Mouse (Mus musculus): ENCODE data around the gene Tmem151a. TPM values are rescaled to one million over a fixed set of nuclear protein-coding genes. Genes with fewer than 3 reads are reported as not detected.

The Tmem151a gene
- polyA plus RNA-seq, 1 experiment from 2014 or later = 5.6 TPM

GRCm38 (mm10) chr19:5050047-5050905 lies 35.1 kb downstream of the Tmem151a start, which contains the start of gene Rin1:
Rin1 (plus strand) TSS chr19:5050481.
- peak; percentile 79 for ATAC-seq
- H3K4me3 ChIP-seq (replicated peaks) = peak within 1 kb of the TSS; percentile 37
- 18% methylated on average over 14 of the region's 14 CpGs for WGBS
- H3K36me3 ChIP-seq = peaks cover 20% of the 10 kb centered on the region; the same call in 1 of the 2 replicates
- H3K27me3 ChIP-seq (replicated peaks) = peaks cover 19% of the 10 kb centered on the region; the same call in 1 of the 2 replicates
- peaks cover 13% of the 10 kb centered on the region for H3K4me1 ChIP-seq (replicated peaks)
- H3K9me3 ChIP-seq = no peaks in the 10 kb centered on the region
- H3K9ac ChIP-seq = peak within 1 kb of the TSS; percentile 26; the same call in 1 of the 2 replicates
- H3K4me2 ChIP-seq (replicated peaks) = peak within 1 kb of the TSS; percentile 62
- peak within 1 kb of the TSS; percentile 49 for H3K27ac ChIP-seq

GRCm38 (mm10) chr19:5049325-5049724 lies 36.0 kb downstream of the Tmem151a start:
- Histone ChIP-seq H3K4me2 (replicated peaks) (no peak overlapping the region), H3K27ac (no peak overlapping the region), H3K9ac (no peak overlapping the region), H3K36me3 (peaks cover 20% of the 10 kb centered on the region; the same call in 1 of the 2 replicates), H3K4me1 (replicated peaks) (peaks cover 13% of the 10 kb centered on the region), H3K4me3 (replicated peaks) (no peak overlapping the region), H3K9me3 (no peaks in the 10 kb centered on the region), H3K27me3 (replicated peaks) (peaks cover 14% of the 10 kb centered on the region; the same call in 1 of the 2 replicates)
- ATAC-seq = no peak
- WGBS = 80% methylated on average over 6 of the region's 6 CpGs

- 86% methylated on average over 14 of the region's 14 CpGs for WGBS
- ATAC-seq = no peak; the same call in 1 of the 2 replicates
Observed at GRCm38 (mm10) chr19:5048138-5049056, 36.9 kb downstream of the Tmem151a start.

GRCm38 (mm10) chr19:5045531-5045930 lies 39.8 kb downstream of the Tmem151a start:
- no peak overlapping the region for H3K9ac ChIP-seq
- H3K27ac ChIP-seq = no peak overlapping the region
- H3K4me2 ChIP-seq (replicated peaks) = no peak overlapping the region
- ATAC-seq = no peak
- H3K4me3 ChIP-seq (replicated peaks) = no peak overlapping the region
- H3K9me3 ChIP-seq = no peaks in the 10 kb centered on the region
- peaks cover 8% of the 10 kb centered on the region for H3K4me1 ChIP-seq (replicated peaks)
- peaks cover 20% of the 10 kb centered on the region; the same call in 1 of the 2 replicates for H3K36me3 ChIP-seq
- WGBS = 79% methylated on average over 4 of the region's 4 CpGs
- H3K27me3 ChIP-seq (replicated peaks) = no peaks in the 10 kb centered on the region

More at GRCm38 (mm10) chr19:5048138-5049056, 36.9 kb downstream of the Tmem151a start:
- Histone ChIP-seq H3K9ac (no peak overlapping the region), H3K4me1 (replicated peaks) (peaks cover 13% of the 10 kb centered on the region), H3K27me3 (replicated peaks) (peaks cover 11% of the 10 kb centered on the region; the same call in 1 of the 2 replicates), H3K4me3 (replicated peaks) (no peak overlapping the region), H3K4me2 (replicated peaks) (no peak overlapping the region), H3K36me3 (peaks cover 20% of the 10 kb centered on the region; the same call in 1 of the 2 replicates), H3K27ac (no peak overlapping the region), H3K9me3 (no peaks in the 10 kb centered on the region)

- ATAC-seq = no peak
Observed at GRCm38 (mm10) chr19:5041588-5041987, 43.7 kb downstream of the Tmem151a start.

GRCm38 (mm10) chr19:5040862-5041523 lies 44.3 kb downstream of the Tmem151a start, which contains the start of gene Brms1:
Brms1 (plus strand) TSS chr19:5041354.
- Histone ChIP-seq H3K4me2 (replicated peaks) (peak within 1 kb of the TSS; percentile 94), H3K9ac (peak within 1 kb of the TSS; percentile 91), H3K27me3 (replicated peaks) (no peaks in the 10 kb centered on the region), H3K27ac (peak within 1 kb of the TSS; percentile 77), H3K4me3 (replicated peaks) (peak within 1 kb of the TSS; percentile 64), H3K36me3 (no peaks in the 10 kb centered on the region), H3K9me3 (no peaks in the 10 kb centered on the region), H3K4me1 (replicated peaks) (peaks cover 24% of the 10 kb centered on the region)
- peak; percentile 80 for ATAC-seq
- 4% methylated on average over 40 of the region's 40 CpGs for WGBS

More at GRCm38 (mm10) chr19:5041588-5041987, 43.7 kb downstream of the Tmem151a start:
- H3K27ac ChIP-seq = peak overlapping the region; percentile 77
- H3K4me3 ChIP-seq (replicated peaks) = peak overlapping the region; percentile 64
- H3K4me1 ChIP-seq (replicated peaks) = peaks cover 24% of the 10 kb centered on the region
- peak overlapping the region; percentile 94 for H3K4me2 ChIP-seq (replicated peaks)
- H3K27me3 ChIP-seq (replicated peaks) = no peaks in the 10 kb centered on the region
- H3K9ac ChIP-seq = peak overlapping the region; percentile 76
- H3K9me3 ChIP-seq = no peaks in the 10 kb centered on the region
- H3K36me3 ChIP-seq = peaks cover 4% of the 10 kb centered on the region; the same call in 1 of the 2 replicates
- WGBS = 1% methylated on average over 16 of the region's 16 CpGs

GRCm38 (mm10) chr19:5039301-5040114 lies 45.8 kb downstream of the Tmem151a start:
- 11% methylated on average over 41 of the region's 41 CpGs for WGBS
- peak overlapping the region; percentile 65 for H3K27ac ChIP-seq
- ATAC-seq = peak; percentile 7
- no peaks in the 10 kb centered on the region for H3K9me3 ChIP-seq
- peaks cover 24% of the 10 kb centered on the region for H3K4me1 ChIP-seq (replicated peaks)
- no peaks in the 10 kb centered on the region for H3K27me3 ChIP-seq (replicated peaks)
- H3K36me3 ChIP-seq = no peaks in the 10 kb centered on the region
- H3K4me3 ChIP-seq (replicated peaks) = peak overlapping the region; percentile 64
- H3K9ac ChIP-seq = peak overlapping the region; percentile 91
- H3K4me2 ChIP-seq (replicated peaks) = peak overlapping the region; percentile 94

GRCm38 (mm10) chr19:5038709-5039156 lies 46.6 kb downstream of the Tmem151a start, which contains the start of the genes B4gat1 and AC124502.3:
B4gat1 (plus strand) TSS chr19:5038826.
AC124502.3 (plus strand) TSS chr19:5038891.
- no peaks in the 10 kb centered on the region for H3K27me3 ChIP-seq (replicated peaks)
- peak within 1 kb of the TSS; percentile 91 for H3K9ac ChIP-seq
- peak within 1 kb of the TSS; percentile 94 for H3K4me2 ChIP-seq (replicated peaks)
- peak within 1 kb of the TSS; percentile 64 for H3K4me3 ChIP-seq (replicated peaks)
- H3K36me3 ChIP-seq = no peaks in the 10 kb centered on the region
- peak within 1 kb of the TSS; percentile 65 for H3K27ac ChIP-seq
- peaks cover 24% of the 10 kb centered on the region for H3K4me1 ChIP-seq (replicated peaks)
- ATAC-seq = peak; percentile 93
- under 1% methylated on average over 44 of the region's 44 CpGs for WGBS
- no peaks in the 10 kb centered on the region for H3K9me3 ChIP-seq

- Histone ChIP-seq H3K27me3 (replicated peaks) (no peaks in the 10 kb centered on the region), H3K27ac (peak overlapping the region; percentile 65), H3K4me1 (replicated peaks) (peaks cover 24% of the 10 kb centered on the region), H3K4me2 (replicated peaks) (peak overlapping the region; percentile 94), H3K9ac (peak overlapping the region; percentile 91), H3K9me3 (no peaks in the 10 kb centered on the region), H3K36me3 (no peaks in the 10 kb centered on the region), H3K4me3 (replicated peaks) (peak overlapping the region; percentile 64)
- peak; percentile 69 for ATAC-seq
- 3% methylated on average over 32 of the region's 32 CpGs for WGBS
Observed at GRCm38 (mm10) chr19:5037678-5038571, 47.4 kb downstream of the Tmem151a start.

GRCm38 (mm10) chr19:5036577-5036976 lies 48.8 kb downstream of the Tmem151a start:
- 84% methylated on average over 4 of the region's 4 CpGs for WGBS
- Histone ChIP-seq H3K36me3 (no peaks in the 10 kb centered on the region), H3K4me1 (replicated peaks) (peaks cover 20% of the 10 kb centered on the region), H3K9me3 (no peaks in the 10 kb centered on the region), H3K4me2 (replicated peaks) (no peak overlapping the region), H3K27ac (no peak overlapping the region), H3K4me3 (replicated peaks) (no peak overlapping the region), H3K9ac (no peak overlapping the region), H3K27me3 (replicated peaks) (no peaks in the 10 kb centered on the region)
- no peak for ATAC-seq
